Mouse (Mus musculus): ENCODE data around the gene Dpp4.

GRCm38 (mm10) chr2:62285847-62286246, 126.2 kb downstream of the Dpp4 start:
- TF ChIP-seq POLR2A (IDR thresholded peaks at IDR 0.05; ENCODE audit: borderline replicate concordance, low read depth, low read length) (no peak), CTCF (IDR thresholded peaks at IDR 0.05; ENCODE audit: low read depth, low read length) (no peak)

Data from bone marrow macrophage, adult 2 months (primary cell).